Mouse (Mus musculus) mammary gland, adult 2 months (tissue): ENCODE measurements around the gene Klf9. TPM values are rescaled to one million over a fixed set of nuclear protein-coding genes. Genes with fewer than 3 reads are reported as not detected.

Source experiments
- polyA plus RNA-seq: library from polyadenylated mRNA; depleted of rRNA; stranded (reverse); fragments of >200 nt; gene quantifications from 2 replicates; pipeline ENCODE4 v1.2.3, GENCODE M21; 2012; ENCODE audit warnings: low replicate concordance; rRNA removed

Gene Klf9
- 32.5 and 45.7 TPM in 2 replicates for polyA plus RNA-seq

GRCm38 (mm10) chr19:23140689-23141317 lies at the start of gene Klf9:
Gene Klf9, plus strand, starts transcription at chr19:23141226.

Other genes starting within 250 kb of the Klf9 start
- gene Smc5, start 132.7 kb downstream of the Klf9 start, polyA plus RNA-seq, result 3.6 and 8.2 TPM in 2 replicates